Mouse (Mus musculus): ENCODE measurements around the gene Zmiz1.

Gene Zmiz1

GRCm38 (mm10) chr14:25616009-25616723, 157.2 kb downstream of the Zmiz1 start:
- DNase-seq (ENCODE audit: low spot score) = no peak

GRCm38 (mm10) chr14:25617264-25617663, 158.3 kb downstream of the Zmiz1 start:
- DNase-seq (ENCODE audit: low spot score) = no peak

GRCm38 (mm10) chr14:25619066-25619762, 160.2 kb downstream of the Zmiz1 start:
- DNase-seq (ENCODE audit: low spot score) = no peak

GRCm38 (mm10) chr14:25620766-25621165, 161.8 kb downstream of the Zmiz1 start:
- DNase-seq (ENCODE audit: low spot score) = no peak

- no peak for DNase-seq (ENCODE audit: low spot score)
Observed at GRCm38 (mm10) chr14:25623698-25624097, 164.7 kb downstream of the Zmiz1 start.

GRCm38 (mm10) chr14:25624659-25625058, 165.7 kb downstream of the Zmiz1 start:
- no peak for DNase-seq (ENCODE audit: low spot score)

GRCm38 (mm10) chr14:25627599-25628255, 168.7 kb downstream of the Zmiz1 start:
- DNase-seq (ENCODE audit: low spot score) = no peak

- no peak for DNase-seq (ENCODE audit: low spot score)
Observed at GRCm38 (mm10) chr14:25628448-25629099, 169.6 kb downstream of the Zmiz1 start.

- DNase-seq (ENCODE audit: low spot score) = no peak
Observed at GRCm38 (mm10) chr14:25629866-25630606, 171.1 kb downstream of the Zmiz1 start.

- peak; percentile 50 for DNase-seq (ENCODE audit: low spot score)
Observed at GRCm38 (mm10) chr14:25630647-25631409, 171.8 kb downstream of the Zmiz1 start.

- DNase-seq (ENCODE audit: low spot score) = no peak
Observed at GRCm38 (mm10) chr14:25631481-25631880, 172.5 kb downstream of the Zmiz1 start.

GRCm38 (mm10) chr14:25633539-25634300, 174.7 kb downstream of the Zmiz1 start:
- peak; percentile 25 for DNase-seq (ENCODE audit: low spot score)

- DNase-seq (ENCODE audit: low spot score) = peak; percentile 23
Observed at GRCm38 (mm10) chr14:25634328-25634727, 175.3 kb downstream of the Zmiz1 start.

- DNase-seq (ENCODE audit: low spot score) = no peak
Observed at GRCm38 (mm10) chr14:25635746-25636145, 176.8 kb downstream of the Zmiz1 start.

- peak; percentile 88 for DNase-seq (ENCODE audit: low spot score)
Observed at GRCm38 (mm10) chr14:25636297-25636696, 177.3 kb downstream of the Zmiz1 start.

GRCm38 (mm10) chr14:25639120-25639758, 180.3 kb downstream of the Zmiz1 start:
- DNase-seq (ENCODE audit: low spot score) = no peak

GRCm38 (mm10) chr14:25639979-25640378, 181.0 kb downstream of the Zmiz1 start:
- DNase-seq (ENCODE audit: low spot score) = no peak

GRCm38 (mm10) chr14:25640421-25641056, 181.6 kb downstream of the Zmiz1 start:
- DNase-seq (ENCODE audit: low spot score) = peak; percentile 88

- no peak for DNase-seq (ENCODE audit: low spot score)
Observed at GRCm38 (mm10) chr14:25641067-25641466, 182.1 kb downstream of the Zmiz1 start.
